Mouse (Mus musculus): Measurements from ENCODE around the gene Ccser2.

- TF ChIP-seq CTCF (IDR thresholded peaks at IDR 0.05; ENCODE audit: low read depth, low read length) (no peak), POLR2A (IDR thresholded peaks at IDR 0.05; ENCODE audit: borderline replicate concordance, low read depth, low read length) (no peak)
Observed at GRCm38 (mm10) chr14:37005865-37006264, 37.3 kb upstream of the Ccser2 start.
